Mouse (Mus musculus) olfactory bulb, adult 2 months (tissue): ENCODE data around the gene Mllt3. TPM values are rescaled to one million over a fixed set of nuclear protein-coding genes. Genes with fewer than 3 reads are reported as not detected.

Source experiments
- H3K27ac ChIP-seq: fragments of 200-500 bp; 2 replicates; pipeline ENCODE4 v1.5.1; 2012; ENCODE audit warnings: low read depth, low read length; ENCODE audit not compliant: insufficient read depth
- H3K4me1 ChIP-seq: fragments of 200-500 bp; 2 replicates; pipeline ENCODE4 v1.6.1; 2012; ENCODE audit warnings: low read length; ENCODE audit not compliant: control insufficient read depth, insufficient read depth
- H3K4me3 ChIP-seq: fragments of 200-500 bp; 2 replicates; pipeline ENCODE4 v1.5.1; 2012; ENCODE audit warnings: mild to moderate bottlenecking, low read depth, low read length, moderate library complexity; ENCODE audit not compliant: insufficient read depth
- CTCF ChIP-seq: fragments of 200-500 bp; IDR thresholded peaks from 2 replicates; pipeline ENCODE4 v1.5.1; 2012; ENCODE audit warnings: low read depth, mild to moderate bottlenecking, low read length, moderate library complexity; ENCODE audit not compliant: insufficient read depth
- POLR2A ChIP-seq: fragments of 200-500 bp; IDR thresholded peaks from 2 replicates; pipeline ENCODE4 v1.6.1; 2012; ENCODE audit warnings: mild to moderate bottlenecking, low read depth, low read length, moderate library complexity; ENCODE audit not compliant: insufficient read depth
- WGBS: fragments of 180-500 bp; shearing (Covaris S2); methylation state at CpG from one replicate; pipeline ENCODE4 v1.1.7; 2018; 5-methylcytosine and 5-hydroxymethylcytosine counted together
- polyA plus RNA-seq: library from polyadenylated mRNA; stranded (reverse); fragments of >200 nt; gene quantifications from 2 replicates; pipeline ENCODE4 v1.2.4, GENCODE M21; 2012; ENCODE audit warnings: low replicate concordance; ENCODE audit not compliant: missing spikeins, insufficient read depth, insufficient read length

Mllt3 gene
- polyA plus RNA-seq, 1 experiment: not detected

- TF ChIP-seq CTCF: no peak
- TF ChIP-seq POLR2A: no peak
- Histone ChIP-seq H3K4me3 (no peak overlapping the region), H3K27ac (no peak overlapping the region), H3K4me1 (peaks cover 4% of the 10 kb centered on the region; the same call in 1 of the 2 replicates)
- 75% methylated on average over 13 of the region's 13 CpGs for WGBS
Measured at GRCm38 (mm10) chr4:87963055-87963772, 70.0 kb downstream of the Mllt3 start.

DNA sequence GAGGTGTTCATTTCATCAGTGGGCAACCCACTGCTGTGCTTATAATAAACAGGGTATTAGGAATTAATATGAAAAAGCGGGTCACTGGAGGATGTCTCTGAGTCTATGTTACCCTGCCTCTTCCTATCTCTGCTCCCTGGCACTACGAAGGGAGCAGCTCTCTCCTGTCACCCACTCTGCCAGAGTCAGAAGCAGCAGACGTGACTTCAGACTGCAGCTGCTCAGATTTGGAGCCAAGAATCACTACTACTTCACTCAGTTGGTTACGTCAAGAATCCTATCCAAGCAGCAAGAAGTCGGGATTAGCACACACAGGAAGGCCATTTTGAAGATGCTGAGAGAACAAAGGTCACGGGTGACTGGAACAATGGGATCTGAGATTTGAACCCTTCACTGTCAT lies 71.3 kb downstream of the Mllt3 start:
- WGBS: 68% methylated on average over 6 of the region's 6 CpGs
- H3K4me1 ChIP-seq: peaks cover 2% of the 10 kb centered on the region; the same call in 1 of the 2 replicates
- no peak overlapping the region for H3K27ac ChIP-seq
- H3K4me3 ChIP-seq: no peak overlapping the region
- TF ChIP-seq CTCF (no peak), POLR2A (no peak)

- Histone ChIP-seq H3K4me3 (no peak overlapping the region), H3K4me1 (peaks cover 7% of the 10 kb centered on the region; the same call in 1 of the 2 replicates), H3K27ac (no peak overlapping the region)
- WGBS: 58% methylated on average over 3 of the region's 3 CpGs
- TF ChIP-seq CTCF: no peak
- TF ChIP-seq POLR2A: no peak
Measured at GRCm38 (mm10) chr4:87957852-87958251, 75.3 kb downstream of the Mllt3 start.

- H3K4me3 ChIP-seq: no peak overlapping the region
- peaks cover 7% of the 10 kb centered on the region; the same call in 1 of the 2 replicates for H3K4me1 ChIP-seq
- TF ChIP-seq POLR2A (no peak), CTCF (no peak)
- H3K27ac ChIP-seq: no peak overlapping the region
- 92% methylated on average over 3 of the region's 3 CpGs for WGBS
Measured at GRCm38 (mm10) chr4:87957198-87957597, 76.0 kb downstream of the Mllt3 start.

DNA sequence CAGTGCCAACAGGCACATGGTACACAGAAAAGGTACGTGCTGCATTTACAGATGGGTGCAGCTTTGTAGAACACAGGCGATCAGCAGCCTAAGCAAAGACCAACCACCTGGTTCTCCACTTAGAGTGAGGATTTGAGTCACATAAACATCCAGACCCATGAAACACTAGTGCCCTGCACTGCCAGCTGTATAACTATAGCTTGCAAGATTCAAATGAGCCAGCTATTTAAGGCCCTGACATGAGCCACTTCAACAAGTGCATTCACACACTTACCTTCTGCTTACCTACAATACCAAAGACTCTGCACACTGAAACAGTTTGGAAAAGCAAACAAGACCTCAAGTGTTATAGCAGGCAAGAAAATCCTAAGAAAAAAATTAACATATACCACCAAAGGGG lies 78.0 kb downstream of the Mllt3 start:
- no peak overlapping the region for H3K27ac ChIP-seq
- no peak for TF ChIP-seq POLR2A
- TF ChIP-seq CTCF: no peak
- H3K4me1 ChIP-seq: peaks cover 5% of the 10 kb centered on the region; the same call in 1 of the 2 replicates
- WGBS: 87% methylated on average over 2 of the region's 2 CpGs
- H3K4me3 ChIP-seq: no peak overlapping the region

DNA sequence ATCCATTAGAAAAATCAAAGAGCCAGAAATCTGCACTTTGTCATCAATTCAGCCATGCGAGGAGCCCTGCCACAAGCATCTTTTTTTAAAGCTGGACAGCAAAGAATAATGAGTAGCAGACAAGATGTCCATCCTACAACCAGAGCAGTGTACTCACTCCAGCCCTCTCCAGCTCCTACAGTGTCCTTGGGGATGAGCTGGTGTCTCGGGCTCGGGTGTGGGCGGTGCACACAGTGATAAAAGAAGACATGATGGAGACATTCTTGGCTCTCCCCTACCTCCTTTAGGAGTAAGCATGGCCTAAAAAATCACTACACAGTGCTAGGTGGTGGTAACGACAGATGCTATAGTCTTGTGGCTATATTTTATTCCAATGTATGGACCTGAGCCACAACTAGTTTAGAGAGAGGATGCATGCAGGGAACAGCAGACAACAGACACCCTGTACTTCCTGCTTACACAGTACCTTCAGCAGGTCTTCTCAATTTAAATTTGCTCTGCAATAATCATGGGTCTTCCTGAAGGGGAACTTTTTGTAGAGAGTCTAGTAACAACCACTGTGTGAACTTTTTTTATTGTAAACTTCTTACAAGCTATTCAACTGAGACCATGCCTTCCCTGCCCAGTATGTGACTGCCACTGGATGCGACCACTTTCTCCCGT lies 78.6 kb downstream of the Mllt3 start:
- WGBS: 63% methylated on average over 7 of the region's 7 CpGs
- Histone ChIP-seq H3K27ac (no peak overlapping the region), H3K4me1 (peaks cover 5% of the 10 kb centered on the region; the same call in 1 of the 2 replicates), H3K4me3 (no peak overlapping the region)
- TF ChIP-seq POLR2A (no peak), CTCF (no peak)

DNA sequence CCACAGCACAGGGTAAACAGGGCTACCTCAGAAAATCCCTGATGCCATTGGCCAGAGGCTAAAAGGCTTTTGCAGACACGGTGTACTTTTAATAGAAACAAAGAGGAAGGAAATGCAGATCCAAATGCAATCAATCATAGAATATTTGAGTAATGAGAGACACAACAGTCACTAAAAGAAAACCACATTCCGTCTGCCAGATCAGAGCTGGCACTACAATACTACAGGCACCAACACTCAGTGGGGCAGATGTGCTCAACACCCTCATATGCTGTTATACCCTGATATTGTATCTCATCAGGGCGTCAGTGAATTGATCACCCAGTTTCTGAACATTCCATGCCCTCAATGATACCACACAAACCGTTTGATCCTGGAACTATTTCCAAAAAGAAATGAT lies 79.4 kb downstream of the Mllt3 start:
- no peak overlapping the region for H3K27ac ChIP-seq
- H3K4me3 ChIP-seq: no peak overlapping the region
- peaks cover 5% of the 10 kb centered on the region; the same call in 1 of the 2 replicates for H3K4me1 ChIP-seq
- WGBS: 72% methylated on average over 4 of the region's 4 CpGs
- TF ChIP-seq POLR2A: no peak
- no peak for TF ChIP-seq CTCF

GRCm38 (mm10) chr4:87953268-87953667 lies 79.9 kb downstream of the Mllt3 start:
- TF ChIP-seq CTCF: no peak
- no peak for TF ChIP-seq POLR2A
- Histone ChIP-seq H3K4me1 (peaks cover 5% of the 10 kb centered on the region; the same call in 1 of the 2 replicates), H3K27ac (no peak overlapping the region), H3K4me3 (no peak overlapping the region)
- 84% methylated on average over 4 of the region's 4 CpGs for WGBS

DNA sequence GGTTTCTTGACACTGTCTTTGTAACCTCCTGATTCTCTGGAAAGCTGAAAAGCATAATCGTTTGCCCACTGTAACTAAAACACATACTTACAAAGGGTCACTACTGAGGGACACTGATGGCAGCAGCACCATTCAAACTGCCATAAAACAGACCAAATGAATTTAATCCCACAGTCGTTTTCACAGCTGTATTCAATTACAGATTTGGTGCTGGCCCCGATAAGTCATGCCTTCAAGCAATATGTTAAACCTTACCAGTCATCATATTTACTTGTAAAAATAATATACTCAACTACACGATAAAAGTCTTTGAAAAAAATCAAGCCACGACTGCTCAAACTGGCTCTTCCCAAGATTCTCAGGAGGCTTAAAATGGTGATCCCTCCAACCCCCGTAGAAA lies 83.7 kb downstream of the Mllt3 start:
- H3K27ac ChIP-seq: no peak overlapping the region
- H3K4me3 ChIP-seq: no peak overlapping the region
- peaks cover 1% of the 10 kb centered on the region; the same call in 1 of the 2 replicates for H3K4me1 ChIP-seq
- no peak for TF ChIP-seq CTCF
- no peak for TF ChIP-seq POLR2A
- WGBS: 58% methylated on average over 6 of the region's 6 CpGs
